Mouse (Mus musculus) lung, postnatal 0 days (tissue): Measurements from ENCODE around the gene Setdb1. TPM values are rescaled to one million over a fixed set of nuclear protein-coding genes. Genes with fewer than 3 reads are reported as not detected.

Experiments
- ATAC-seq: fragments of 200-750 bp; cut with Nextera tagmentation; 2 replicates; pipeline ENCODE4 v1.8.0; 2017; ENCODE audit warnings: moderate library complexity
- DNase-seq: peaks from one replicate; pipeline ENCODE4 v3.0.0-alpha.2; 2016; ENCODE audit warnings: low spot score
- H3K27ac ChIP-seq: fragments of 300-500 bp; sonication (generic); 2 replicates; pipeline ENCODE4 v1.5.1; 2014; ENCODE audit warnings: antibody characterized with exemption, mild to moderate bottlenecking, low read length, mixed read lengths
- H3K27me3 ChIP-seq: fragments of 300-500 bp; sonication (generic); replicated peaks from 2 replicates; pipeline ENCODE4 v1.6.1; 2014; ENCODE audit warnings: low read length, mixed read lengths; ENCODE audit not compliant: insufficient read depth
- H3K36me3 ChIP-seq: fragments of 300-500 bp; sonication (generic); 2 replicates; pipeline ENCODE4 v1.6.1; 2014; ENCODE audit warnings: low read length, mixed read lengths; ENCODE audit not compliant: insufficient read depth
- H3K4me1 ChIP-seq: fragments of 300-500 bp; sonication (generic); 2 replicates; pipeline ENCODE4 v1.6.1; 2014; ENCODE audit warnings: antibody characterized with exemption, low read depth, low read length, mixed read lengths; ENCODE audit not compliant: insufficient read depth
- H3K4me2 ChIP-seq: fragments of 300-500 bp; sonication (generic); replicated peaks from 2 replicates; pipeline ENCODE4 v1.6.1; 2014; ENCODE audit warnings: low read depth, mild to moderate bottlenecking, low read length, moderate library complexity, mixed read lengths
- H3K4me3 ChIP-seq: fragments of 300-500 bp; sonication (generic); 2 replicates; pipeline ENCODE4 v1.5.1; 2014; ENCODE audit warnings: low read depth, low read length
- H3K9ac ChIP-seq: fragments of 300-500 bp; sonication (generic); replicated peaks from 2 replicates; pipeline ENCODE4 v1.6.1; 2014; ENCODE audit warnings: low read depth, mild to moderate bottlenecking
- H3K9me3 ChIP-seq: fragments of 300-500 bp; sonication (generic); 2 replicates; pipeline ENCODE4 v1.6.1; 2016; ENCODE audit warnings: low read length, mixed read lengths
- CTCF ChIP-seq: IDR thresholded peaks from 2 replicates; pipeline ENCODE4 v1.5.1; 2016; ENCODE audit warnings: antibody characterized with exemption, mild to moderate bottlenecking
- EP300 ChIP-seq: IDR thresholded peaks from 2 replicates; pipeline ENCODE4 v1.6.1; 2016; ENCODE audit warnings: antibody characterized with exemption, mild to moderate bottlenecking, control low read depth
- WGBS: fragments of 180-500 bp; shearing (Covaris S2); extraction: QIAGEN DNeasy Blood & Tissue Kit; methylation state at CpG from one replicate; pipeline ENCODE4 v1.1.7; 2014; 5-methylcytosine and 5-hydroxymethylcytosine counted together
- polyA plus RNA-seq: library from polyadenylated mRNA; unstranded; fragments of >200 nt; fragmentation: Nextera tagmentation; extraction: Ambion mirVana; gene quantifications from 2 replicates; pipeline ENCODE4 v1.2.1, GENCODE M21; 2015

Setdb1 gene
- polyA plus RNA-seq, 1 experiment from 2014 or later: 11.5 TPM

DNA sequence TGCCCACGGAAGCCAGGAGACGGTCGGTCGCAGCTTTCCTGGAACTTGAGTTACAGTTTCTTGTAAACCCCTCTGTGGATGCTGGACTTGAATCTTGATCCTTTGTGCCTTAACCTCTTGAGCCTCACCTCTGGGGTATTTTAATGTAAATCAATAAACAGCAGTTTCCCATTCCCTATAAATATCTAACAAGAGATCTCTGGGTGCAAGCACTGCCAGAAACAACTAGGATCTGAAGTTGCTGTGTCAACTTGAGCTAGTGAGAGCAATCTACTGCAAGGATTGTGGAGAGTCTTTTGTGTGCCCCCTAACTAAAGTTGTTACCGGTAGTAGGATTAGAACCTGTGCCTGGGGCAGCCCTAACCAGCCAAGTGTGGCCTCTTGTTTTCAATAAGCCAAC, 71.6 kb downstream of the Setdb1 start:
- no peak for TF ChIP-seq CTCF
- no peak for TF ChIP-seq EP300
- Histone ChIP-seq H3K4me2 (no peak overlapping the region), H3K36me3 (peaks cover 18% of the 10 kb centered on the region; the same call in 1 of the 2 replicates), H3K9me3 (no peaks in the 10 kb centered on the region), H3K4me3 (no peak overlapping the region), H3K27ac (peak overlapping the region; percentile 10; the same call in 1 of the 2 replicates), H3K9ac (no peak overlapping the region), H3K4me1 (peaks cover 19% of the 10 kb centered on the region; the same call in 1 of the 2 replicates), H3K27me3 (no peaks in the 10 kb centered on the region)
- 93% methylated on average over 5 of the region's 5 CpGs for WGBS
- no peak for ATAC-seq
- no peak for DNase-seq

DNA sequence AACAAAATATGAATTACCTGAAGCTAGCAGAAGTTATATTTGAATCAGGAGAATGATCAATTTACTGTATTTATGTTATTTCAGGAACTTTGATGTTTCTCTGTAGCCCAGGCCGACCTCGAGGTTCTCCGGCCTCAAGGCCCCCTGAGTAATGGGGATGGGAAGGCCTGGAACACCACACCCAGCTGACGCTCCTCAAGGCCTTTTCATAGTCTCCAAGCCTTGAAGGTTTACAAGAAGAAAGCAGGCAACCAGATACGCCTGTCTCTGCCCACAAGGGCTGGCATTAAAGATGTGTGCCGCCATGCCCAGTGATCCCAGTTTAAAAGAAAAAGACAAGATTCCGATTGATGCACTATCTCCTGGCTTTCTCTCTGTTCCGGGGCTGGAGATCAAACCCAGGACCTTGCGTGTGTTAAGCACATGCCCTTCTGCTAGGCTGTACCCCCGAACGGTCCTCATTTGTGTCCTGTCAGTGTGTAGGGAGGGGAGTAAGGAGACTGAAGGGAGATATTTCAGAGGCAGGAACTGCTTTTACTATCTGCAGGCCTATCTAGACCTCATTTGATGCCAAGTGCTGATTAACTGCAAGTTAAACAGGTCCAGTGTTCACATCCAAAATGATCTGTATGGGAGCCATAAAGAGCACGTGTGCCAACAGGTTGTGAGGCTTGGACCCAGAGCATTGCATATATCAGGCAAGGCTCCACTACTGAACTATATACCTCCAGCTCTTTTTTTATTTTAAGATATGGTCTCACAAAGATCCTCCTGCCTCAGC, 72.3 kb downstream of the Setdb1 start:
- DNase-seq (no peak), ATAC-seq (no peak)
- Histone ChIP-seq H3K4me1 (peaks cover 19% of the 10 kb centered on the region; the same call in 1 of the 2 replicates), H3K36me3 (peaks cover 15% of the 10 kb centered on the region; the same call in 1 of the 2 replicates), H3K27ac (no peak overlapping the region), H3K27me3 (no peaks in the 10 kb centered on the region), H3K9ac (no peak overlapping the region), H3K4me3 (no peak overlapping the region), H3K4me2 (peak overlapping the region; percentile 74), H3K9me3 (no peaks in the 10 kb centered on the region)
- no peak for TF ChIP-seq CTCF
- TF ChIP-seq EP300: no peak
- WGBS: 79% methylated on average over 12 of the region's 12 CpGs

DNA sequence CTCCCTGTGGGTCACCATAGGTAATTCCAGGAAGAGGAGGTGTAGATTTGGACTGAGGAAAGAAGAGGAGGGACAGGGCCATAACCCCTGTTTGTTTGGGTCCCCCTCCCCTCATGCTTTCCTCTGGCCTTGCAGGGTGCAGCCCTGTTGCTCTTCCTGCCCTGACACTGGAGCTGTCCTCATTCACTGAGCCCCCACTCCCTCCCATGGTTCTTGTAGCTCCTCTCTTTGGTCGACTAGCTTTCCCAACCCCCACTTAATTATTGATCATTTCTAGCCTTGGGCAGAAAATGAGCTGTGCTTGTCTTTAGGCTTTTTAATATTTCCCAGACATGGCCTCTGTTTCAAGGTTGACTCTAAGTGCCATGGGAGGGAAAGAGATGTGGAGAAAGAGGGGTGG, 72.9 kb downstream of the Setdb1 start:
- TF ChIP-seq CTCF: no peak
- TF ChIP-seq EP300: no peak
- 4% methylated on average over 1 of the region's 1 CpGs for WGBS
- DNase-seq: no peak
- Histone ChIP-seq H3K4me2 (peak overlapping the region; percentile 74), H3K27me3 (no peaks in the 10 kb centered on the region), H3K4me1 (peaks cover 19% of the 10 kb centered on the region; the same call in 1 of the 2 replicates), H3K9ac (peak overlapping the region; percentile 86; the same call in 1 of the 2 replicates), H3K9me3 (no peaks in the 10 kb centered on the region), H3K4me3 (peak overlapping the region; percentile 77), H3K36me3 (peaks cover 13% of the 10 kb centered on the region; the same call in 1 of the 2 replicates), H3K27ac (peak overlapping the region; percentile 99)
- no peak for ATAC-seq

DNA sequence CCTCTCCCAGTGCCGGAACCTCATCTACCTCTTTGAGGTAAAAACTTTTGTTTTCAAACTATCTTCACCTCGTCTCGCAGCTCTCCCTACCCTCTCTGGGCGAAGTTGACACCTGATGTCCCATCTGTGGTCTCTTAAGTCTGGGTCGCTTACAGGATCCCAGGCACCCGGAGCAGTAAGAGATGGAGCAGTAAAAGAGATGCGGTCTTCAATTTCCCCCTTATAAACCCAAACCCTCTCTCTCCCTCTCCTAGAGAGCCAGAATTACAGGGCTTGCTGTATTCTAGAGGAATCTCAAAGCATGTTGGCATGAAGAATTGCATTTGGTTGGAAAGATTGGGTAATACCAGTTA, 73.4 kb downstream of the Setdb1 start:
- Histone ChIP-seq H3K4me1 (peaks cover 19% of the 10 kb centered on the region; the same call in 1 of the 2 replicates), H3K27me3 (no peaks in the 10 kb centered on the region), H3K4me3 (peak overlapping the region; percentile 77), H3K9me3 (no peaks in the 10 kb centered on the region), H3K4me2 (peak overlapping the region; percentile 74), H3K27ac (peak overlapping the region; percentile 99), H3K36me3 (peaks cover 10% of the 10 kb centered on the region; the same call in 1 of the 2 replicates), H3K9ac (peak overlapping the region; percentile 86)
- ATAC-seq (no peak), DNase-seq (peak; percentile 53)
- TF ChIP-seq CTCF (no peak), EP300 (no peak)
- 3% methylated on average over 7 of the region's 7 CpGs for WGBS

DNA sequence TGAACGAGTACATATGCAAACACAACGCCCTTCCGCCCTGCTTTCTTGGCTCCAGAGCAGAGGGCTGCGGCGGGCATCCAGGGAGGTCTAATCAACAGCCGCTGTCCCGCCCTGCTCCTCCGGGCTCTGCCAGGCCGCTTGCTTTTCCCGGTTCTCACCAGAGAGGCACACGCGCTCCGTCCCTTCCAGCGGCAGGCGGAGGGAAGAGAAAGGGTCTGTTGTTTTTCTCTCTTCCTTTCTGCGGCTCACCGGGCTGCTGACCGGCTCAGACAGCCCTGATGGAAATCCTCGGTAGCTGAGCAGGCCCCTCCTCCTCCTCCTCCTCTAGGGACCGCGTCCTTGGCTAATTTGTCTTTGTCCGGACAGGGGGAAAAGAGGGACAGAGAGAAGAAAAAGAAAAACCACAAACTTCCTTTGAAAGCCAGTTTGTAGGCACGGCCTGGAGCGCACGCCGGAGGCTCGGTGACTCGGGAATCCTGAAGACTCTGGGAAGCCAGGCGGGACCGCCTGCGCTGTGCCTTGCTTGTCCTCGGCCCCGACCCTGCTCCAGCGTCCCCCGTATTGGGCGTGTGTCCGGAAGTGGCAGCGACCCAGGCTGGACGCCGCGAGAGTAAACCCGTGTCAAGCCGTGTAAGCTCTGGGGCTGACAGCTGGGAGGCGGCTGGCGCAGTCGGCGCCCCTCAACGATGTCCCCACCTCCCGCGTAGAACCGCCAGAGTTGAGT, 74.0 kb downstream of the Setdb1 start:
- H3K4me2 ChIP-seq: peak overlapping the region; percentile 74
- H3K27ac ChIP-seq: peak overlapping the region; percentile 99
- peak overlapping the region; percentile 86 for H3K9ac ChIP-seq
- peak; percentile 78 for ATAC-seq
- peaks cover 19% of the 10 kb centered on the region; the same call in 1 of the 2 replicates for H3K4me1 ChIP-seq
- no peaks in the 10 kb centered on the region for H3K9me3 ChIP-seq
- no peaks in the 10 kb centered on the region for H3K27me3 ChIP-seq
- peak overlapping the region; percentile 77 for H3K4me3 ChIP-seq
- peaks cover 6% of the 10 kb centered on the region; the same call in 1 of the 2 replicates for H3K36me3 ChIP-seq
- DNase-seq: peak; percentile 93
- under 1% methylated on average over 50 of the region's 51 CpGs for WGBS
- TF ChIP-seq CTCF (peak; percentile 64), EP300 (no peak; the same call in 1 of the 2 replicates)

DNA sequence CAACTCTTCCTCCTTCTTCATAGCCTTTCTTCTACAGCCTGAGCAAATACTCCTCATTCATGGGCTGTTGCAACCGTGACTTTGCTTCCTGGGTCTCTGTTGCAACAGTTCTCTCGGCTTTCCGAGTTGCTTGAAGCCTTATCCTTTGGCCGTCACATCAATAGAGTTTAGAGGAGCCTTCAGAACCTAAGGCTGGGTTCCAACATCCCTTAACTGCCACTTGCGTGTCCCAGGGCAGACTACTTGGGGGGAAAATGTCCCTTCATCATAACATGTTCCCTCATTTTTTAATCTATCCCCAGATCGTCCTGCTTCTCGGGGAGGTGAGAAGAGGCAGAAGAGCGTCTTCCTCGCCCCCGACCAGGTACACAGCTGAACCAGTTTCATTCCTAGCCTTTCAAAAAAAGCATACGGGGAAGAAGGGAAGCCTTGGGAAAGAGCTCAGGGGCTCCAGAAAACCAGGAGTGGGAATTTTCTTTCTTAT, 74.6 kb downstream of the Setdb1 start:
- Histone ChIP-seq H3K4me3 (peak overlapping the region; percentile 77), H3K4me1 (peaks cover 19% of the 10 kb centered on the region; the same call in 1 of the 2 replicates), H3K27ac (peak overlapping the region; percentile 99), H3K9ac (peak overlapping the region; percentile 86), H3K36me3 (0 out of 2 replicates have a peak, but pooled peaks cover under 1% of the 10 kb centered on the region), H3K9me3 (no peaks in the 10 kb centered on the region), H3K27me3 (no peaks in the 10 kb centered on the region), H3K4me2 (peak overlapping the region; percentile 74)
- peak; percentile 58 for ATAC-seq
- TF ChIP-seq EP300 (peak; percentile 73), CTCF (no peak)
- DNase-seq: peak; percentile 95
- WGBS: under 1% methylated on average over 11 of the region's 11 CpGs
